Comparison of ENCODE assay signal across 18 mouse cellular contexts in the genomic region with DNA sequence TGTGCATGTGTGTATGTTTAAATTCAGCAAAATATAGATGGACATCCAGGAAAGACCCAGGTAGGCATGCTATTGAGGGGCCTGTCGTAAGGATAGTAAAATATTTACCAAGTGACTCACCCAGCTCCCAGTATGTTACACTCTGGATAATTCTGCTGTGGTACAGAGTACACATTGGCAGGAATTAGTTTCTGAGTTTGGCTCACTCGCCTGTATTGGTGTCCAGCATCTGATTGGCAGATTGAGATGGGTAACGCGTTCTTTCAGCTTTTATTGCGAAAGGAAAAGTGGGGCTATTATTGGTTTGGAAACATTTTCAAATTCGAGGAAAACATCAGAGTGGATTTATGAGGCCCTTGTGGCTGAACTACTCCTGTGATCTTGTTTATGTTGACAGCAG.
DNase-seq lines count a peak whose midpoint lies in the region; ATAC-seq lines count a peak whose summit lies in the region.
"Had no signal": no experiment of that assay in that cellular context is flagged by ENCODE, and none has a peak within 500 bp of the region (broad histone marks: within the 10 kb centered on the region; RNA-seq: fewer than 3 reads in every experiment).

No protein-coding gene starts in this region.

- H3K9me3 ChIP-seq in intestine, embryonic 16.5 days (ENCODE audit: control insufficient read depth, low read length) = no peaks in the 10 kb centered on the region
- H3K9me3 ChIP-seq in midbrain, embryonic 10.5 days (replicated peaks) = no peaks in the 10 kb centered on the region
- H3K9me3 ChIP-seq: heart, embryonic 15.5 days; limb, embryonic 12.5 days; liver, embryonic 15.5 days had no signal

- no peak overlapping the region for H3K4me2 ChIP-seq in intestine, embryonic 16.5 days (ENCODE audit: low read depth, low read length)
- H3K4me2 ChIP-seq: heart, embryonic 15.5 days; limb, embryonic 12.5 days; liver, embryonic 15.5 days had no signal

- intact Hi-C loops in left cerebral cortex, postnatal 14 days (cut with DNase I) = no loop called here

- WGBS in intestine, embryonic 16.5 days = 49% methylated on average over 6 of the region's 6 CpGs
- 85% methylated on average over 6 of the region's 6 CpGs for WGBS in midbrain, embryonic 10.5 days

- DNase-seq in heart, adult 9 months (ENCODE audit: low spot score in 2 of 2) = peak; percentile 7 to 21
- no peak for DNase-seq in heart, adult 11 months
- DNase-seq in retina, postnatal 1 day = peak; percentile 23
- DNase-seq in retina, embryonic 14.5 days (ENCODE audit: low spot score) = no peak
- no peak for DNase-seq in midbrain, embryonic 10.5 days (ENCODE audit: low spot score)
- DNase-seq in left cerebral cortex, postnatal 14 days (ENCODE audit: low spot score in 2 of 2) = no peak
- no peak for DNase-seq in spleen, postnatal 10 days (ENCODE audit: low spot score in 2 of 2)
- DNase-seq: cerebellum, adult 8-10 months; gastrocnemius, adult 2 months; right cerebral cortex, postnatal 4 days; thymus, adult 2 months had no signal

- no peak overlapping the region for H3K4me3 ChIP-seq in intestine, embryonic 16.5 days (ENCODE audit: low read length)
- H3K4me3 ChIP-seq in midbrain, embryonic 10.5 days = no peak overlapping the region
- H3K4me3 ChIP-seq: erythroblast, embryonic 14.5 days; gastrocnemius, adult 2 months; heart, embryonic 15.5 days; limb, embryonic 12.5 days; liver, embryonic 15.5 days had no signal

- no peak overlapping the region for H3K27ac ChIP-seq in intestine, embryonic 16.5 days (ENCODE audit: low read length)
- no peak overlapping the region for H3K27ac ChIP-seq in midbrain, embryonic 10.5 days (replicated peaks)
- H3K27ac ChIP-seq: gastrocnemius, adult 2 months; limb, embryonic 12.5 days; liver, embryonic 15.5 days had no signal

- no peak overlapping the region for H3K9ac ChIP-seq in intestine, embryonic 16.5 days (ENCODE audit: low read depth, low read length)
- H3K9ac ChIP-seq: heart, embryonic 15.5 days; limb, embryonic 12.5 days; liver, embryonic 15.5 days had no signal

- no peaks in the 10 kb centered on the region for H3K27me3 ChIP-seq in intestine, embryonic 16.5 days (replicated peaks; ENCODE audit: control insufficient read depth, insufficient read depth, low read length)
- H3K27me3 ChIP-seq in midbrain, embryonic 10.5 days (ENCODE audit: low read depth, poor library complexity, severe bottlenecking) = no peaks in the 10 kb centered on the region
- H3K27me3 ChIP-seq: CH12.LX; heart, embryonic 15.5 days; limb, embryonic 12.5 days; liver, embryonic 15.5 days had no signal

- no peaks in the 10 kb centered on the region for H3K36me3 ChIP-seq in intestine, embryonic 16.5 days (ENCODE audit: control insufficient read depth, insufficient read depth, low read length)
- peaks cover 5% of the 10 kb centered on the region; the same call in 1 of the 2 replicates for H3K36me3 ChIP-seq in midbrain, embryonic 10.5 days
- H3K36me3 ChIP-seq: heart, embryonic 15.5 days; liver, embryonic 15.5 days had no signal

- peaks cover 10% of the 10 kb centered on the region; the same call in 1 of the 2 replicates for H3K4me1 ChIP-seq in intestine, embryonic 16.5 days (ENCODE audit: control insufficient read depth, insufficient read depth, low read length)
- H3K4me1 ChIP-seq in midbrain, embryonic 10.5 days = peaks cover 14% of the 10 kb centered on the region
- H3K4me1 ChIP-seq: liver, embryonic 15.5 days had no signal

- peak; percentile 91 for ATAC-seq in intestine, embryonic 16.5 days
- ATAC-seq: hindbrain, embryonic 16.5 days had no signal

Comparison
In these comparisons a context has a peak if more than half of its experiments do, and no peak if none do; other contexts are left out.
1. DNase-seq: peak in heart, adult 9 months (2 of 2) and retina, postnatal 1 day (single experiment); none in heart, adult 11 months (single experiment), retina, embryonic 14.5 days (single experiment), midbrain, embryonic 10.5 days (single experiment), left cerebral cortex, postnatal 14 days (0 of 2) and spleen, postnatal 10 days (0 of 2).